Mouse (Mus musculus) adrenal gland, postnatal 25 days (tissue): Measurements from ENCODE around the gene Gm17617. TPM values are rescaled to one million over a fixed set of nuclear protein-coding genes. Genes with fewer than 3 reads are reported as not detected.
"Not testable (repeated sequence)": the region's sequence is repeated elsewhere in the genome, so short reads cannot be mapped to it uniquely, and the experiment has no call there.

Source experiments
- DNase-seq: peaks from one replicate; pipeline ENCODE4 v3.0.0; 2021; ENCODE audit warnings: mixed read lengths
- total RNA-seq: library from RNA; stranded (reverse); gene quantifications from 2 replicates; pipeline ENCODE4 v1.2.3, GENCODE M21; 2021

Gm17617 gene
- total RNA-seq, 1 experiment from 2014 or later: not detected

- no peak for DNase-seq
Observed at GRCm38 (mm10) chr13:55124903-55125302, 8.4 kb downstream of the Gm17617 start.

- no peak for DNase-seq
Observed at GRCm38 (mm10) chr13:55114375-55114774, 19.0 kb downstream of the Gm17617 start.

GRCm38 (mm10) chr13:55107694-55108093 lies 25.7 kb downstream of the Gm17617 start:
- peak; percentile 68 for DNase-seq

- no peak for DNase-seq
Observed at GRCm38 (mm10) chr13:55107116-55107515, 26.2 kb downstream of the Gm17617 start.

- peak; percentile 49 for DNase-seq
Observed at GRCm38 (mm10) chr13:55105953-55106691, 27.2 kb downstream of the Gm17617 start.

GRCm38 (mm10) chr13:55105045-55105952 lies 28.0 kb downstream of the Gm17617 start, which contains the start of gene Zfp346:
Gene Zfp346 (plus strand): TSS chr13:55105311.
- peak; percentile 98 for DNase-seq

- no peak for DNase-seq
Observed at GRCm38 (mm10) chr13:55103351-55103750, 30.0 kb downstream of the Gm17617 start.

- DNase-seq: no peak
Observed at GRCm38 (mm10) chr13:55102366-55102765, 31.0 kb downstream of the Gm17617 start.

- no peak for DNase-seq
Observed at GRCm38 (mm10) chr13:55101627-55102026, 31.7 kb downstream of the Gm17617 start.

- peak; percentile 87 for DNase-seq
Observed at GRCm38 (mm10) chr13:55099726-55100478, 33.4 kb downstream of the Gm17617 start, which contains the start of gene Uimc1. Gene Uimc1 (minus strand): TSS chr13:55100300.

GRCm38 (mm10) chr13:55099066-55099725 lies 34.2 kb downstream of the Gm17617 start:
- DNase-seq: no peak

- DNase-seq: not testable (repeated sequence)
Observed at GRCm38 (mm10) chr13:55097841-55098240, 35.5 kb downstream of the Gm17617 start.

GRCm38 (mm10) chr13:55092588-55092987 lies 40.8 kb downstream of the Gm17617 start:
- DNase-seq: no peak

Other genes with a start within 250 kb of the Gm17617 start
- gene Unc5a, start 184.1 kb downstream of the Gm17617 start, total RNA-seq: 6.6 and 9.0 TPM in 2 replicates
- gene Hk3, start 112.2 kb downstream of the Gm17617 start, total RNA-seq: 0.52 and 0.88 TPM in 2 replicates
- 36.7 and 38.0 TPM in 2 replicates for gene Uimc1, start 33.2 kb downstream of the Gm17617 start, total RNA-seq
- 71.6 and 76.2 TPM in 2 replicates for gene Zfp346, start 28.2 kb downstream of the Gm17617 start, total RNA-seq
- 35.6 and 60.4 TPM in 2 replicates for gene Fgfr4, start 19.1 kb upstream of the Gm17617 start, total RNA-seq
- 121 and 142 TPM in 2 replicates for gene Nsd1, start 76.2 kb upstream of the Gm17617 start, total RNA-seq
- gene Prelid1, start 187.0 kb upstream of the Gm17617 start, total RNA-seq: 153 and 156 TPM in 2 replicates
- 58.0 and 87.0 TPM in 2 replicates for gene Rab24, start 188.4 kb upstream of the Gm17617 start, total RNA-seq
- 5.0 and 8.3 TPM in 2 replicates for gene Mxd3, start 196.3 kb upstream of the Gm17617 start, total RNA-seq
- 107 and 109 TPM in 2 replicates for gene Lman2, start 229.2 kb upstream of the Gm17617 start, total RNA-seq
- 0.70 and 0.86 TPM in 2 replicates for gene Rgs14, start 236.2 kb upstream of the Gm17617 start, total RNA-seq